Mouse (Mus musculus) left cerebral cortex, postnatal 25 days (tissue): Measurements from ENCODE around the gene Kti12. TPM values are rescaled to one million over a fixed set of nuclear protein-coding genes. Genes with fewer than 3 reads are reported as not detected.
A peak's percentile ranks its signal among the peaks of the same experiment; 100 is the strongest.

Source experiments
- DNase-seq, 2 experiments: peaks; one replicate each; pipeline ENCODE4 v3.0.0; 2022; ENCODE audit warnings: low spot score in 2 of 2, mixed read lengths in 1 of 2
- intact Hi-C: fragments of 180-260 bp; cut with DNase I; formaldehyde crosslinking; loops from one replicate; pipeline ENCODE4 v1.15.1; 2025
- total RNA-seq, 2 experiments: library from RNA; stranded (reverse); gene quantifications; 2 replicates each; pipeline ENCODE4 v1.2.3; 2021

The Kti12 gene
- total RNA-seq, 2 experiments from 2014 or later = 15.4 to 18.7 TPM

GRCm38 (mm10) chr4:108845824-108846569, 1.6 kb upstream of the Kti12 start:
- intact Hi-C loops = no loop called here
- no peak for DNase-seq

GRCm38 (mm10) chr4:108848505-108848848, 892 bp downstream of the Kti12 start, which contains the start of gene A730015C16Rik:
Gene A730015C16Rik, minus strand, starts transcription at chr4:108848619.
- no peak for DNase-seq
- intact Hi-C loops = no loop called here

GRCm38 (mm10) chr4:108866806-108867205, 19.2 kb downstream of the Kti12 start:
- DNase-seq = no peak
- intact Hi-C loops = no loop called here

GRCm38 (mm10) chr4:108869730-108870374, 22.3 kb downstream of the Kti12 start:
- DNase-seq = peak; percentile 93 to 96
- intact Hi-C loops = loop anchor here (1.0 to 5.0 kb wide), 2 partner anchors 106 to 297 kb away; no protein-coding TSS in a partner anchor

GRCm38 (mm10) chr4:108873746-108874145, 26.2 kb downstream of the Kti12 start:
- DNase-seq = no peak
- intact Hi-C loops = loop anchor here (5.0 kb wide), 1 partner anchor 294 kb away; no protein-coding TSS in a partner anchor

- no peak for DNase-seq
- intact Hi-C loops = no loop called here
Observed at GRCm38 (mm10) chr4:108877901-108878300, 30.3 kb downstream of the Kti12 start.

GRCm38 (mm10) chr4:108878963-108879822, 31.6 kb downstream of the Kti12 start, which contains the start of gene Rab3b:
Gene Rab3b, plus strand, starts transcription at chr4:108879063.
- intact Hi-C loops = no loop called here
- peak; percentile 44 to 51 for DNase-seq

GRCm38 (mm10) chr4:108883815-108884214, 36.2 kb downstream of the Kti12 start:
- DNase-seq = no peak
- intact Hi-C loops = no loop called here

- DNase-seq = no peak
- intact Hi-C loops = no loop called here
Observed at GRCm38 (mm10) chr4:108887456-108887855, 39.9 kb downstream of the Kti12 start.

GRCm38 (mm10) chr4:108890876-108891275, 43.3 kb downstream of the Kti12 start:
- peak in 1 of 2 experiments; percentile 71 for DNase-seq

More at GRCm38 (mm10) chr4:108890876-108891275, 43.3 kb downstream of the Kti12 start:
- intact Hi-C loops = no loop called here

Other genes with a start within 250 kb of the Kti12 start
- gene Cc2d1b, start 227.8 kb upstream of the Kti12 start, total RNA-seq = 10 to 100 TPM; 31.9 to 34.3 TPM
- 1 to 10 TPM; 1.3 to 1.5 TPM for gene 3110021N24Rik, start 128.1 kb upstream of the Kti12 start, total RNA-seq
- gene Zfyve9, start 67.0 kb upstream of the Kti12 start, total RNA-seq = 10 to 100 TPM; 61.3 to 65.1 TPM
- gene Btf3l4, start 14.2 kb upstream of the Kti12 start, total RNA-seq = 10 to 100 TPM; 82.7 to 86.9 TPM
- 10 to 100 TPM; 35.4 to 41.0 TPM for gene Txndc12, start 13.2 kb upstream of the Kti12 start, total RNA-seq
- not detected for gene A730015C16Rik, start 834 bp downstream of the Kti12 start, total RNA-seq
- gene Rab3b, start 31.3 kb downstream of the Kti12 start, total RNA-seq = 10 to 100 TPM; 90.0 to 96.0 TPM
- 100 to 1,000 TPM; 119 to 149 TPM for gene Nrd1, start 152.9 kb downstream of the Kti12 start, total RNA-seq